Mouse (Mus musculus): Measurements from ENCODE around the gene Fhit. TPM values are rescaled to one million over a fixed set of nuclear protein-coding genes. Genes with fewer than 3 reads are reported as not detected.
A peak's percentile ranks its signal among the peaks of the same experiment; 100 is the strongest.

Gene Fhit
- total RNA-seq (2014; rRNA removed) (2.5 and 8.9 TPM in 2 replicates), polyA plus RNA-seq (2015; fragmentation: Nextera tagmentation; extraction: Ambion mirVana) (12.5 and 12.9 TPM in 2 replicates)

DNA sequence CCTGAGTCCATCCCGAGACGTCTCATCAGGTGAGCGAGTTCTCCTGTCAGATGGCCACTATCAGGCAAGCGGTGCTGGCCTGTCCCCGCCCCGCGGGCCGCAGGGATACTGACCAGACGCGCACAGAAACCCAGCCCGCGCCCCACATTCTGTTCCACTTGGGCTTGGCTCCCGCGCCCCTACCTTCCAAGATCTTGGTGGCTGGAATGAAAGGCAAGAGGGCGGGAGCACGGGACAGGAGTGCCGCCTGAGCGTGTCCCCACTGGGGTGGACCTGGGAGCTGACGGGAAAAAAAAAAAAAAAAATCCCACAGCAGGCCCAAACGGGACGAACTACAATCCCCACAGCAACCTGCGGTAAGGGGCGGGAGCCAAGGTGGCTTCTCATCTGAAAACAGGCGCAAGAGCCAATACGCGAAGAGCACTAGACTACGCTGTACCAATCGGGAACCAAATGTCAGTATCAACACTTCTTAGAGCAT, at the start of gene Fhit:
Fhit (minus strand) TSS at position 285 of the 481 bp plus-strand sequence.
- Histone ChIP-seq H3K9me3 (ENCODE audit: low read length) (no peaks in the 10 kb centered on the region), H3K9ac (replicated peaks; ENCODE audit: low read length) (peak within 1 kb of the TSS; percentile 72), H3K27me3 (ENCODE audit: insufficient read depth, low read length) (no peaks in the 10 kb centered on the region), H3K27ac (peak within 1 kb of the TSS; percentile 65), H3K36me3 (ENCODE audit: insufficient read depth, low read length) (no peaks in the 10 kb centered on the region), H3K4me1 (ENCODE audit: insufficient read depth, low read length) (no peaks in the 10 kb centered on the region), H3K4me2 (ENCODE audit: low read depth, low read length) (peak within 1 kb of the TSS; percentile 89), H3K4me3 (ENCODE audit: low read length) (peak within 1 kb of the TSS; percentile 68)
- no peak for TF ChIP-seq CTCF (IDR thresholded peaks at IDR 0.05; ENCODE audit: low read depth)
- peak; percentile 98 for ATAC-seq
- DNase-seq (ENCODE audit: low spot score) = peak; percentile 96
- WGBS = under 1% methylated on average over 28 of the region's 28 CpGs

DNA sequence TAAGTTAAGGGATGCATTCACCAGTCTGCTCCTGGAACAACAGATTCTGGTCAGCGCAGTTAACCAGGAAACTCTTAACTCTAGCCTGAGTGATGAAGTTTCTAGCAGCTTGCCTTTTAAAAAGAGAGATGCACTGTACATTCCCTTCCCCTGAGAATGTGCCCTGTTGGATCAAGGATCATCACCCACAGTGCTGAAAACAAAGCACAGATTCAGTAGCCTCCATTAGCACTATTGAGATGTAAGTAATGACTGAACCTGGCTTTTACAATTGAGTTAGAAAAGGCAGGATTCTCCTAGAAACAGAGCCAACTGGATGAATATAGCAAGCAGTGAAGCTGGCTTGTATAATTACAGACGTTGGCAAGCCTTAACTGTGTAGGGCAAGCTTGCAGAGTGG, 45.0 kb upstream of the Fhit start:
- TF ChIP-seq CTCF (IDR thresholded peaks at IDR 0.05; ENCODE audit: low read depth) = no peak
- no peak for ATAC-seq
- H3K9ac ChIP-seq (replicated peaks; ENCODE audit: low read length) = no peak overlapping the region
- H3K27me3 ChIP-seq (ENCODE audit: insufficient read depth, low read length) = no peaks in the 10 kb centered on the region
- no peak overlapping the region for H3K4me2 ChIP-seq (ENCODE audit: low read depth, low read length)
- no peaks in the 10 kb centered on the region for H3K4me1 ChIP-seq (ENCODE audit: insufficient read depth, low read length)
- 48% methylated on average over 2 of the region's 2 CpGs for WGBS
- no peak overlapping the region for H3K4me3 ChIP-seq (ENCODE audit: low read length)
- H3K9me3 ChIP-seq (ENCODE audit: low read length) = no peaks in the 10 kb centered on the region
- H3K36me3 ChIP-seq (ENCODE audit: insufficient read depth, low read length) = no peaks in the 10 kb centered on the region
- DNase-seq (ENCODE audit: low spot score) = no peak
- H3K27ac ChIP-seq = no peak overlapping the region

DNA sequence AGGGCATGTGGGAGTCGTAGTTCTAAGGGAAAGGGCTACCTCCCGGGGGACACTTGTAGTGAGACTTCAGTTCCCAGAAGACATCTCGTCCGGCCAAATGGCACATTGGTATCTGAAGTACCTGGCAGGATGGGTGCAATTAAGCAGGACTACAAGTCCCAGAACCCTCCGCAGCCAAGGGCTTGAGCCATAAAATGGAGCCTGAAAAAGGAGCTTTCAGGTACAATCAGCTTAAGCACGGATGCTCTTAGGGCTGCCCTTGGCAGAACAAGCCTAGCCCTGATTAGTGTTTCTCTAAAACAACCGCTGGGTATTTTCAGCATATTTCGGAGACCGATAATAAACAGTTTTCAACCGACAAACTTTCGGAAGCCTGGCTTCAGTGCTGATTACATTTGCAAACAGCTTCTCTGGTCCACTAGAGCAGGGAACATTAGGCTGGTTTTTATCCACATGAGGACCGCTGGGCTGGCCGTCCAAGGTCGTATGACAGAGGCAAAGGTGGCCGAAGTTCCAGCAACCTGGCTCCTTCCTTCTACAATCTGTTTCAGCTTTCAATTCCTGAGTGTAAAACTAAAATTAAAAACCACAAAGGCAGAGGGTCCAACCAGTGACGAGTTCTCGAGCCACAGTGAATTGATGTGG, 907 bp downstream of the Fhit start:
- Histone ChIP-seq H3K9me3 (ENCODE audit: low read length) (no peaks in the 10 kb centered on the region), H3K4me1 (ENCODE audit: insufficient read depth, low read length) (no peaks in the 10 kb centered on the region), H3K4me3 (ENCODE audit: low read length) (peak overlapping the region; percentile 68), H3K36me3 (ENCODE audit: insufficient read depth, low read length) (no peaks in the 10 kb centered on the region), H3K27me3 (ENCODE audit: insufficient read depth, low read length) (no peaks in the 10 kb centered on the region), H3K27ac (peak overlapping the region; percentile 65), H3K9ac (replicated peaks; ENCODE audit: low read length) (peak overlapping the region; percentile 72), H3K4me2 (ENCODE audit: low read depth, low read length) (peak overlapping the region; percentile 89)
- WGBS = 7% methylated on average over 17 of the region's 17 CpGs
- DNase-seq (ENCODE audit: low spot score) = peak; percentile 96
- ATAC-seq = peak; percentile 88
- no peak for TF ChIP-seq CTCF (IDR thresholded peaks at IDR 0.05; ENCODE audit: low read depth)

DNA sequence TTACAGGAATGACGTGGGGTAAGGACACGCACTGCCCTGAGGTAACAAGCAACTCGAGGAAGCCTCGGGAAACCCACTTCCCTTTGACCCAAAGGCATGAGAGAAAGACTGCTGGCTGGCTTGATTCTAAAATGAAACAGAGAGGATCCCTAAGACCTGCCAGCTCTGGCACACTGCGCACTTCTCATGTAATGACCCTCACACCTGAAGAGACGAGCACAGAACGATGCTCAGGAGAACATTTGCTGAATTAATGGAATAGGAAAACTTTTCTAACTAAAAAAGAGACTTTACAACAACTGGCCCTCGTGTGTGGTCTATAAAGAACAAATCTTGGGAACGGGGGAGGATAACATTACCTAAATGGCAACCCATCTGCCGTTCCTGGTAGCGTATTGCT, 2.2 kb downstream of the Fhit start:
- Histone ChIP-seq H3K4me1 (ENCODE audit: insufficient read depth, low read length) (no peaks in the 10 kb centered on the region), H3K27ac (no peak overlapping the region), H3K9ac (replicated peaks; ENCODE audit: low read length) (no peak overlapping the region), H3K36me3 (ENCODE audit: insufficient read depth, low read length) (no peaks in the 10 kb centered on the region), H3K4me3 (ENCODE audit: low read length) (no peak overlapping the region), H3K9me3 (ENCODE audit: low read length) (no peaks in the 10 kb centered on the region), H3K27me3 (ENCODE audit: insufficient read depth, low read length) (no peaks in the 10 kb centered on the region), H3K4me2 (ENCODE audit: low read depth, low read length) (no peak overlapping the region)
- WGBS = 91% methylated on average over 11 of the region's 11 CpGs
- ATAC-seq (no peak), DNase-seq (ENCODE audit: low spot score) (no peak)
- TF ChIP-seq CTCF (IDR thresholded peaks at IDR 0.05; ENCODE audit: low read depth) = no peak

- no peak for DNase-seq (ENCODE audit: low spot score)
- 77% methylated on average over 7 of the region's 7 CpGs for WGBS
- no peak overlapping the region for H3K27ac ChIP-seq
Observed at GRCm38 (mm10) chr14:11159021-11159420, 2.8 kb downstream of the Fhit start.

DNA sequence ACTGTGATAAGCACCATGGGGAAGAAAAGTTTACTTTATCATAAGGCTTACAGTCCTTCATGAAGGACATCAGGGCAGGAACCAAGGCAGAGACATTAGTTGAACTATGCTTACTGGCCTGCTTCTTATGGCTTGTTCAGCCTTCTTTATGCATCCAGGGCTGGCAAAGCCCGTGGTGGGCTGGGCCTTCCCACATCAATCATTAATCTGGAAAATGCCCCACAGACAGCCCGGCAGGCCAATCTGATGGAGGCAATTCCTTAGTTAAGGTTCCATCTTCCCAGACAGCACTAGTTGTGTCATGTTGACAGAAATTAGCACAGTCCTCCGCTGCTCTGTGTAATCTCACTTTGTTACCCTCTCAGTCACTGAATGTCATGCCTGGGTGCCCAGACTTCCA, 4.1 kb downstream of the Fhit start:
- H3K4me1 ChIP-seq (ENCODE audit: insufficient read depth, low read length) = no peaks in the 10 kb centered on the region
- H3K27me3 ChIP-seq (ENCODE audit: insufficient read depth, low read length) = no peaks in the 10 kb centered on the region
- H3K9me3 ChIP-seq (ENCODE audit: low read length) = no peaks in the 10 kb centered on the region
- H3K4me3 ChIP-seq (ENCODE audit: low read length) = no peak overlapping the region
- H3K36me3 ChIP-seq (ENCODE audit: insufficient read depth, low read length) = no peaks in the 10 kb centered on the region
- no peak overlapping the region for H3K4me2 ChIP-seq (ENCODE audit: low read depth, low read length)
- DNase-seq (ENCODE audit: low spot score) (no peak), ATAC-seq (no peak)
- H3K9ac ChIP-seq (replicated peaks; ENCODE audit: low read length) = no peak overlapping the region
- H3K27ac ChIP-seq = no peak overlapping the region
- WGBS = 73% methylated on average over 3 of the region's 3 CpGs
- TF ChIP-seq CTCF (IDR thresholded peaks at IDR 0.05; ENCODE audit: low read depth) = no peak

More at GRCm38 (mm10) chr14:11159021-11159420, 2.8 kb downstream of the Fhit start:
- H3K4me3 ChIP-seq (ENCODE audit: low read length) = no peak overlapping the region
- no peak for ATAC-seq
- no peak overlapping the region for H3K4me2 ChIP-seq (ENCODE audit: low read depth, low read length)
- no peaks in the 10 kb centered on the region for H3K9me3 ChIP-seq (ENCODE audit: low read length)
- no peaks in the 10 kb centered on the region for H3K27me3 ChIP-seq (ENCODE audit: insufficient read depth, low read length)
- H3K36me3 ChIP-seq (ENCODE audit: insufficient read depth, low read length) = no peaks in the 10 kb centered on the region
- H3K9ac ChIP-seq (replicated peaks; ENCODE audit: low read length) = no peak overlapping the region
- TF ChIP-seq CTCF (IDR thresholded peaks at IDR 0.05; ENCODE audit: low read depth) = no peak
- H3K4me1 ChIP-seq (ENCODE audit: insufficient read depth, low read length) = no peaks in the 10 kb centered on the region

- WGBS = 80% methylated on average over 9 of the region's 9 CpGs
- no peak overlapping the region for H3K4me2 ChIP-seq (ENCODE audit: low read depth, low read length)
- no peak for DNase-seq (ENCODE audit: low spot score)
Observed at GRCm38 (mm10) chr14:11151634-11152321, 10.1 kb downstream of the Fhit start.

More at GRCm38 (mm10) chr14:11151634-11152321, 10.1 kb downstream of the Fhit start:
- ATAC-seq = no peak
- H3K27me3 ChIP-seq (ENCODE audit: insufficient read depth, low read length) = no peaks in the 10 kb centered on the region
- H3K4me1 ChIP-seq (ENCODE audit: insufficient read depth, low read length) = no peaks in the 10 kb centered on the region
- no peak overlapping the region for H3K27ac ChIP-seq
- no peaks in the 10 kb centered on the region for H3K36me3 ChIP-seq (ENCODE audit: insufficient read depth, low read length)
- no peak for TF ChIP-seq CTCF (IDR thresholded peaks at IDR 0.05; ENCODE audit: low read depth)
- no peaks in the 10 kb centered on the region for H3K9me3 ChIP-seq (ENCODE audit: low read length)
- no peak overlapping the region for H3K4me3 ChIP-seq (ENCODE audit: low read length)
- H3K9ac ChIP-seq (replicated peaks; ENCODE audit: low read length) = no peak overlapping the region

Data from hindbrain, postnatal 0 days (tissue).